Mouse (Mus musculus): ENCODE measurements around the gene Rint1.

Gene Rint1

DNA sequence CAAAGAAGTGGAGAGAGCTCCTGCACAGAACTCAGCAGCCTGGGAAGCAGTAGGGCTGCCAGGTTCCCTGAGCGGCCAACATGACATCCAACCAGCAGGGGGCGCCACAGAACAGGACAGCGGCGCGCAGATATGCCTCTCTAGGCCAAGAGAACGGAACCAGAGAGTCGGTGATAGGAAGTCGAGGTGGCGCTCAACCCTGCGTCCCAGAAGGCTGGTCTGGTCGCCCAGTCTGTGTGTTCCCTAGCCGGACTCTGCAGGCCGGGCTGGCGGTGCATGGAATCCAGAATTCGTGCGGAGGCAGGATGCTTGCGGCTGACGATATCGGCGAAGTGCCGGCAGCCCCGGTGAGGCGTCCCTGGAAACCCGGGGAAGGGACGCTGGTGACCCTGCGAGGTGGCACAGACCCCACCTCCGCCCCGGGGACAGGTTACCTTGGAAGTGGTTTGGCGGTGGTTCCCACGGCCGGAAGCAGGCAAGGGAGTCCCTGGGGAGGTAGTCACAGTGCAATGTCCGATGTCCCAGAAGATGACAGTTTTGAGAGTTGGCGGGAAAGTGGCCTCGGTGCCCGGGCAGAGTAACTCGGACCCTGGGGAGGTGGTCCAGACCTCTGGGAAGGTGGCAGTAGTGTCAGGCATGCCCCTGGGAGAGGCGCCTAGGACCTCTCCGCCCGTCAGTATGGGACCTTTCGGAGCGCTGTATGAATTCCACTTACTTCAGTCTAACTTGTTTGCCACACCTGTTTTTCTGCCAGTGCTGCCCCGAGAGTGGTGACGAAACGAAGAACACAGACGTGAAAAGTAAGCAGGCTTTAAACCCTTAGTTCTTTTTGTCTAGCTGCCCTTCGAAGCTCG, at the start of gene Rint1:
Gene Rint1 (plus strand): TSS at position 176 of the 854 bp plus-strand sequence.
- DNase-seq (ENCODE audit: low read depth, low spot score), result peak; percentile 93

DNA sequence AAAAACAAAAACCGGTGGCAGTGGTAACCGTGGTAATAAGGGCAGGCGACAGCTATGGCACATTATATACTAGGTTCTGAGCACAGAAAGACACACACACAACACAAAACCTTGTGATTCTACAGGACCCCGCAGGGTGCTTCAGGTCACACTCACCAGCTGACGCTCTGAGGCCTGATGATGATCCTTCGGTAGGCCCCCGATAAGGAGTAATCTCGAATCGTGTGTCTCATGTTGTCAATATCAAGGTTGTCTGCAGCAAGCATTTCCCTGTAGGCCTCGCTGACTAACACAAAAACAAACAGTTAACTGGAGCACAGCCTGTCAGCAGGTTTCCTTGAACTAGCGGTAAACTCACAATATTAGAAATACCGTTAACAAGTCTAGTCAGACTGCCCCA, 44.2 kb upstream of the Rint1 start:
- DNase-seq (ENCODE audit: low read depth, low spot score), result no peak

DNA sequence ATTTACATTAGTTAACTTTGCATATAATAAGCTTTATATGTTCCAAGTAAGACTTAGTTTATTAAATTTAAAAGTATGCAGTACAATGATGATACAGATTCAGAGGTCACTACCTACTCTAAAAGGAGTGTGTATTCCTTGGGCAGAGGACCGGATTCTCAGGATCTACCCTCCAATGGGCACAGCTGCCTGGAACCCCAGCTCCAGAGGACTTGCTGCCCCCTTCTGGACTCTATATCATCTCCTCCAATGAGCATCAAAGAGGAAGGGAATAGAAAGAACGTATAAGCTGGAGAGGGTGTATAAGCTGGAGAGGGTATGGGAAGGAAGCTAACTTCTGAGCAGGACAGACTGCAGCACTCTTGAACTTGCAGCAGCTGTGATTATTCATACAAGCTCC, 37.6 kb upstream of the Rint1 start:
- no peak for DNase-seq (ENCODE audit: low read depth, low spot score)

DNA sequence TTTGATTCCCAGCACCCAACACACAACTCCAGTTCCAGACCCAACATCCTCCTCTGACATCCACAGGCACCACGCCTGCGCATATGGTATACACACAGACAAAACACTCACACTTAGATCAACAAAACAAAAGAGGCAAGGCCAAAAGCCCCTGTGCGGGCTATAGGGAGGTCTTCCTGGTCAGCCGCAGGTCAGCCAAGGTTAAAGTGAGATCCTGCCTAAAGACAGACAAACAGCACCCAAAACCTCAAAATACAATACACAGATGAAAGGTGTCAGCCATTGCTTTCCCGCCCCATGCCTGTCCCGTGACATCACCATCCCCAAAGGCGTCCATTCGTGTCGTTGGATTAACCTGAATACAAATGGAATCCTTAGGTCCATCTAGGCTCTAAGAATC, 31.9 kb upstream of the Rint1 start:
- DNase-seq (ENCODE audit: low read depth, low spot score), result no peak

GRCm38 (mm10) chr5:23756368-23756767, 31.1 kb upstream of the Rint1 start:
- DNase-seq (ENCODE audit: low read depth, low spot score), result no peak

GRCm38 (mm10) chr5:23758633-23759032, 28.9 kb upstream of the Rint1 start:
- DNase-seq (ENCODE audit: low read depth, low spot score), result peak; percentile 7

- no peak for DNase-seq (ENCODE audit: low read depth, low spot score)
Measured at GRCm38 (mm10) chr5:23762531-23762930, 25.0 kb upstream of the Rint1 start.

- DNase-seq (ENCODE audit: low read depth, low spot score), result no peak
Measured at GRCm38 (mm10) chr5:23764557-23764956, 23.0 kb upstream of the Rint1 start.

- no peak for DNase-seq (ENCODE audit: low read depth, low spot score)
Measured at GRCm38 (mm10) chr5:23771105-23771504, 16.4 kb upstream of the Rint1 start.

- no peak for DNase-seq (ENCODE audit: low read depth, low spot score)
Measured at GRCm38 (mm10) chr5:23774186-23774585, 13.3 kb upstream of the Rint1 start.

DNA sequence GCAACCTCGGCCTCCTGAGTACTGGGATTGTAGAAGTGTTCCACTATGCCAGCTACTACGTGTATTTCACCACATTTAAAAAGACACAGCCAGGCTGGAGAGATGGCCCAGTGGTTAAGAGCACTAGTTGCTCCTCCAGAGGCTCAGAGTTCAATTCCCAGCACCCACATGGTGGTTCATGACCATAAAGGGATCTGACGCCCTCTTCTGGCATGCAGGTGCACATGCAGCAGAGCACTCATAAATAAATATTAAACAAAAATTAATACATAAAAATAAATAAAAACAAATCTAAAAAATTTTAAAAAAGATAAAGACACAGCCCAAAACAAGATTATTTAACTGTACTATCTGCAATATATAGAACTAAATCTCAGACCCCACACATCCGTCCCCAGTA, 7.0 kb upstream of the Rint1 start:
- DNase-seq (ENCODE audit: low read depth, low spot score), result no peak

- DNase-seq (ENCODE audit: low read depth, low spot score), result no peak
Measured at GRCm38 (mm10) chr5:23781172-23781571, 6.3 kb upstream of the Rint1 start.

- DNase-seq (ENCODE audit: low read depth, low spot score), result no peak
Measured at GRCm38 (mm10) chr5:23782051-23782810, 5.3 kb upstream of the Rint1 start.

DNA sequence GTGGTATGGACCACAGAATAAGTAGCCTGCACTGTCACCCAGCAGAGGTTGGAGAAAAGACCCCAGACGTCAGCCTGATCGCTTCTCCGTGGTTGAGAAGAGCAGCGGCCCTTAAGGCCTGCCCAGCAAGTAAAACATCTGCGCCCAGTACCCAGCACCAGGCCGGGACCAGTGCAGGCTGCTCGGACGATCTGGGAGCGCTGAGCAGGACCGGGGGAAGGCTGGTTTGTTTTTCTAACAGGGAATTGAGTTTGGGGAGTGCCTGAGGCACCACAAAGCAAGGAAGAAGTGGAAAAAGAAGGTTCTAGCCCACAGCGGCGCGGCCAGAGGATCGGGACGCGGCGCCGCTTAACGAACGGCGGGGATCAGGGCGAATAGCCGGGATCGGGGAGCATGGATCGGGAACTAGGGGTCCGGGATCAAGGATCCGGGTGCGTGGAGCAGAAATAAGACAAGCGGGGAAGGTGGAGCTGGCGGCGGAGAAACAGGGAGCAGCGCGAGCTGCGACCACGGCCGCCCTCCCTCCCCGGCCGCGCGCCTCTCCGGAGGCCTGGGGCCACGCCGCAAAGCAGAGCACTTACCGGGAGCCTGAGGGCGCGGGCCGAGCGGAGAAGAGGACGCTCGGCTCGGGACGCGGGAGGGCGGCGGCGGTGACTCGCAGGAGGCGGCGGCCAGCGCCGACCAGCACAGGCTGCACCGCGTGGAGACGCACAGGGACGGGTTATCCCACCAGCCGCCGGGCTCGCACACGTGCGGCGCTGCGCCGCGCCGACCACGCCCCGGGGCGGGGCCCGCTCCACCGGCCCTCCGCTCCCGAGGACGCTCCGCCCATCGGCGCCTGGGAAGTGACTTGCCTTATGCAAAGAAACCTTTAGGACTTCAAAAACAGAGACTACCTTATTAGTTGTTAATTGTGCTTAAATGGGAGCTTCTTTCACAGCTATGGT, 4.3 kb upstream of the Rint1 start, which contains the start of gene Pus7:
Gene Pus7 (minus strand): TSS at position 781 of the 947 bp plus-strand sequence.
- DNase-seq (ENCODE audit: low read depth, low spot score), result peak; percentile 80

- DNase-seq (ENCODE audit: low read depth, low spot score), result no peak
Measured at GRCm38 (mm10) chr5:23788390-23788830, 899 bp downstream of the Rint1 start.

DNA sequence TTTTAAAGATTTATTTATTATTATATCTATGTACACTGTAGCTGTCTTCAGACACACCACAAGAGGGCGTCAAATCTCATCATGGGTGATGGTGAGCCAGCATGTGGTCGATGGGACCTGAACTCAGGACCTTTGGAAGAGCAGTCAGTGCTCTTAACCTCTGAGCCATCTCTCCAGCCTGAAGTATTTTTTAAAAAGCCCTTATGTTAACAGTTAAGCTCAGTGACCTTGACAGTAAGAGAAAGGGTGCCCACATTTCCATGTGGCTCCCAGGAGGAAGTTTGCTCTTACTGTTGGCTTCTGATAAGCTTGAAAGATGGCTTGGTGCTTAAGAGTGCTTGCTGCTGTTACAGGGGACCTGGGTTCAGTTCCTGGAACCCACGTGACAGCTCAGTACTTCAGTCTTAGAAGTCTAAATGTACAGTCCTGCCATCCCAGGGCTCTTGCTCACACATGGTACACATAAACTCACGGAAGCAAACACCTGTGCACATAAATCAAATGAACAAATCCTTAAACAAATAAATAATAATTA, 1.6 kb downstream of the Rint1 start:
- DNase-seq (ENCODE audit: low read depth, low spot score), result no peak

DNA sequence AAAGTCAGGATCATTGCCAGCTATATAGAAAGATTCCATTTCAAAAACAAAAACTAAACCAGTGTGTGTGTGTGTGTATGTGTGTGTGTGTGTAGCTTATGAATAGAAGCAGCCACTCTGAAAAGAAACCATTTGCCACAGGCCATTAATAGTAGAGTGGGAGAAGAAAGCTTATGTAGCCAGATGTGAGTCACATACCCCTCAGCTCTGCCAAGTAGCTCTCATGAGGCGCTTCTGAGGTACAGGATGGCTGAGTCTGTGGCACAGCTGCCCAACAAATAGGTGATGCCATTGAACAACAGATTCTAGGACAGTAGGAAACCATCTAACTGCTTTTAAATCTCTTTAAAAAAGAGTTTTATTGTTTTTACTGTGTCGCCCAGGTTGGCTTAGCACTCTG, 5.2 kb downstream of the Rint1 start:
- no peak for DNase-seq (ENCODE audit: low read depth, low spot score)

GRCm38 (mm10) chr5:23814841-23815240, 27.3 kb downstream of the Rint1 start:
- DNase-seq (ENCODE audit: low read depth, low spot score), result no peak

DNA sequence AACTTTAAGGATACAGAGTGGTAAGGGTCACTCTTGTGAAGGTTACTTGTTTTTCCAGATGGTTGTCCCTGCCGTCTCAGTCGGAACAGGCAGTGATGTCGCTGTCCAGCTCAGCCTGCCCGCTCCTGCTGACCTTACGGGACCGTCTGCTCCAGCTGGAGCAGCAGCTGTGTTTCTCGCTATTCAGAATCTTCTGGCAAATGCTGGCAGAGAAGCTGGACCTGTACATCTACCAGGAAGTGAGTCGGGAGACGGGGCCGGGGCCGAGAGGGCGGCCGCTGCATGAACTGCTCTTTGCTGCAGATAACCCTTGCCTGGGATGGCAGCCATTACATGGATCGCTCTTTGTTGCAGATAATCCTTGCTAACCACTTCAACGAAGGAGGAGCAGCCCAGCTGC, 29.2 kb downstream of the Rint1 start:
- no peak for DNase-seq (ENCODE audit: low read depth, low spot score)

DNA sequence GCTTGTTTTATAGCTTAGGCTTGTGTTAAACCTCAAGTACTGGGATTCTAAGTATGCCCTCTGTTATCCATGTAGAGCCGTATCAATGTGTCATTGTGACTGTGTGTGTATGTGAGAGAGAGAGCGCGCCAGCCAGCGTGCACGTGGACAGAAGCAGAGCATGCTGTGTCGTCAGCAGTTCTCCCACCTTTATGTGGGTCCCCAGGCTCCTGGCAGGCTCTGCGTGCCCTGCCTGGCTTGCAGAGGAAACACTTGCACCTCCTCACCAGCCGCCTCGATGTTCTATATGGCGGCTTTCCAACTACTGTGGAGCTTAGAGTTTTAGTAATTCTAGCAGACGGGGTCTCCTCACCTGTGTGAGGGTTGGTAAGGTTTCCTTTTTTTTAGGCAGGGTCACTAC, 34.8 kb downstream of the Rint1 start:
- DNase-seq (ENCODE audit: low read depth, low spot score), result no peak

- no peak for DNase-seq (ENCODE audit: low read depth, low spot score)
Measured at GRCm38 (mm10) chr5:23824171-23824733, 36.7 kb downstream of the Rint1 start.
